Mouse (Mus musculus): ENCODE results near the gene Mcmbp.

DNA sequence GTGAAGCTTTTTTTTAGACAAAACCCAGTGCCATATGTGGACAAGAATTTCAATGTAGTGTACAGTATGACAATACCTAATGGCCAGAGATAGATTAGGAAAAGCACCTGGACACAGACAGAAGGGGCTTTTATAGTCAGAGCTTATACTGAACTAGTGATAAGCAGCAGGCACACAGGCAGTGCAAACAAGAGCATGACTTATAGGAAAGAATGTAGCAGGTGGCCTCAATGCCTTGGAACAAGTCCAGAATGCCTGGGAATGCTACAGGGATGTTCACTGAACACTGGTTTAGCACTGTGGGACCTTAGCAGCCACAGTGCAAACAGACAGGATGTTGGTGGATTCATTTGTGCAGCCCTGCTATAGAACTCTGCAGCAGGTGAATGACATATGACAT, 26.4 kb upstream of the Mcmbp start:
- TF ChIP-seq CTCF (IDR thresholded peaks at IDR 0.05; ENCODE audit: low read depth, low read length) (no peak), POLR2AphosphoS5 (IDR thresholded peaks at IDR 0.05; ENCODE audit: insufficient replicate concordance, low read depth, low read length) (no peak)
